Mouse (Mus musculus) lung, postnatal 14 days (tissue): ENCODE data around the gene Psmd11.
A peak's percentile ranks its signal among the peaks of the same experiment; 100 is the strongest.
"Not testable (repeated sequence)": the region's sequence is repeated elsewhere in the genome, so short reads cannot be mapped to it uniquely, and the experiment has no call there.

ENCODE experiments used
- DNase-seq: peaks from one replicate; pipeline ENCODE4 v3.0.0; 2021

The Psmd11 gene

GRCm38 (mm10) chr11:80429500-80430166 lies 1.2 kb downstream of the Psmd11 start:
- DNase-seq: no peak

- no peak for DNase-seq
These were observed 2.0 kb downstream of the Psmd11 start for GRCm38 (mm10) chr11:80430366-80430910.

GRCm38 (mm10) chr11:80446916-80447315 lies 18.5 kb downstream of the Psmd11 start:
- no peak for DNase-seq

GRCm38 (mm10) chr11:80449859-80450258 lies 21.4 kb downstream of the Psmd11 start:
- DNase-seq: no peak

GRCm38 (mm10) chr11:80452242-80452641 lies 23.8 kb downstream of the Psmd11 start:
- no peak for DNase-seq

- no peak for DNase-seq
These were observed 24.8 kb downstream of the Psmd11 start for GRCm38 (mm10) chr11:80453198-80453597.

GRCm38 (mm10) chr11:80463605-80464130 lies 35.3 kb downstream of the Psmd11 start:
- DNase-seq: not testable (repeated sequence)

GRCm38 (mm10) chr11:80471836-80472605 lies 43.6 kb downstream of the Psmd11 start:
- DNase-seq: no peak

GRCm38 (mm10) chr11:80474175-80474691 lies 45.8 kb downstream of the Psmd11 start:
- DNase-seq: no peak

- DNase-seq: peak; percentile 36
These were observed 46.4 kb downstream of the Psmd11 start for GRCm38 (mm10) chr11:80474846-80475245.

GRCm38 (mm10) chr11:80475544-80475943 lies 47.1 kb downstream of the Psmd11 start:
- DNase-seq: no peak

GRCm38 (mm10) chr11:80476222-80477189 lies 48.1 kb downstream of the Psmd11 start, which contains the start of gene Cdk5r1:
Gene Cdk5r1 (plus strand): TSS chr11:80477023.
- peak; percentile 80 for DNase-seq

- DNase-seq: peak; percentile 18
These were observed 49.2 kb downstream of the Psmd11 start for GRCm38 (mm10) chr11:80477341-80478199.

GRCm38 (mm10) chr11:80478694-80479412 lies 50.4 kb downstream of the Psmd11 start:
- DNase-seq: no peak

- DNase-seq: no peak
These were observed 51.0 kb downstream of the Psmd11 start for GRCm38 (mm10) chr11:80479425-80479824.

GRCm38 (mm10) chr11:80479906-80480866 lies 51.8 kb downstream of the Psmd11 start:
- DNase-seq: no peak

GRCm38 (mm10) chr11:80481409-80482050 lies 53.1 kb downstream of the Psmd11 start:
- no peak for DNase-seq

GRCm38 (mm10) chr11:80482347-80482746 lies 53.9 kb downstream of the Psmd11 start:
- no peak for DNase-seq

GRCm38 (mm10) chr11:80482921-80483320 lies 54.5 kb downstream of the Psmd11 start:
- DNase-seq: no peak
